Mouse (Mus musculus): ENCODE measurements at regions not wholly inside any gene's neighbourhood (a gene's known extent, or its start where the extent isn't known, plus 50 kb on each side); places are given as distances from the start of the nearest gene placed in this dataset.

- H3K4me2 ChIP-seq (replicated peaks; ENCODE audit: low read depth) = no peak overlapping the region
- no peaks in the 10 kb centered on the region for H3K27me3 ChIP-seq (ENCODE audit: control insufficient read depth, insufficient read depth, low read length)
- TF ChIP-seq EP300 (optimal IDR thresholded peaks at IDR 0.05) = no peak
- H3K36me3 ChIP-seq (ENCODE audit: control insufficient read depth, insufficient read depth, low read length) = no peaks in the 10 kb centered on the region
- no peak overlapping the region for H3K4me3 ChIP-seq (ENCODE audit: low read depth, low read length)
- no peak overlapping the region for H3K9ac ChIP-seq (ENCODE audit: low read length)
- H3K4me1 ChIP-seq (replicated peaks; ENCODE audit: control insufficient read depth, insufficient read depth) = no peaks in the 10 kb centered on the region
- ATAC-seq (ENCODE audit: low FRiP score, low TSS enrichment) (no peak), DNase-seq (ENCODE audit: low spot score) (no peak)
- H3K9me3 ChIP-seq (ENCODE audit: control insufficient read depth, low read length) = no peaks in the 10 kb centered on the region
- H3K27ac ChIP-seq (replicated peaks) = no peak overlapping the region
These were observed 653.3 kb upstream of the Agtr1b start for GRCm38 (mm10) chr3:21020297-21020696.

DNA sequence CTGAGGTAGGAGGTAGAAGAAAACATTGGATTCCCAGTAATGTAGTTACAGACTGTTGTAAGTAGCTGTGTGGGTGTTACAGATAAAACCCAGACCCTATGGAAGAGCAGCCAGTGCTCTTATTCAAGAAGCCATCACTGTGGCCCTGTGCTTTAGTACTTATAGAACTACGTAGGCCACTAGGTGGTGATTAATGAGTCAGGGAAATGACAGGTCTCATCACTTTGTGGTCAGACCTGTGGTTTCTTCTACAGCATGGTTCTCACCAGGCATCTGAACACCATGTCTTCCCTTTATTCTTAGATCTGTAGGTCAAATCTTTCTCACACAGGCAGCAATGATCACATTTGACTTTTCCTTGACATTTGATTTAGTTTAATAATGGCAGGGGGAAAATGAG lies 642.7 kb upstream of the Agtr1b start:
- no peaks in the 10 kb centered on the region for H3K4me1 ChIP-seq (replicated peaks; ENCODE audit: control insufficient read depth, insufficient read depth)
- ATAC-seq (ENCODE audit: low FRiP score, low TSS enrichment) (no peak), DNase-seq (ENCODE audit: low spot score) (no peak)
- H3K36me3 ChIP-seq (ENCODE audit: control insufficient read depth, insufficient read depth, low read length) = no peaks in the 10 kb centered on the region
- no peak overlapping the region for H3K4me3 ChIP-seq (ENCODE audit: low read depth, low read length)
- 80% methylated on average over 1 of the region's 1 CpGs for WGBS
- no peaks in the 10 kb centered on the region for H3K27me3 ChIP-seq (ENCODE audit: control insufficient read depth, insufficient read depth, low read length)
- H3K4me2 ChIP-seq (replicated peaks; ENCODE audit: low read depth) = no peak overlapping the region
- TF ChIP-seq EP300 (optimal IDR thresholded peaks at IDR 0.05) (no peak), CTCF (IDR thresholded peaks at IDR 0.05; ENCODE audit: low read depth) (no peak)
- no peaks in the 10 kb centered on the region for H3K9me3 ChIP-seq (ENCODE audit: control insufficient read depth, low read length)
- H3K27ac ChIP-seq (replicated peaks) = no peak overlapping the region
- H3K9ac ChIP-seq (ENCODE audit: low read length) = no peak overlapping the region

DNA sequence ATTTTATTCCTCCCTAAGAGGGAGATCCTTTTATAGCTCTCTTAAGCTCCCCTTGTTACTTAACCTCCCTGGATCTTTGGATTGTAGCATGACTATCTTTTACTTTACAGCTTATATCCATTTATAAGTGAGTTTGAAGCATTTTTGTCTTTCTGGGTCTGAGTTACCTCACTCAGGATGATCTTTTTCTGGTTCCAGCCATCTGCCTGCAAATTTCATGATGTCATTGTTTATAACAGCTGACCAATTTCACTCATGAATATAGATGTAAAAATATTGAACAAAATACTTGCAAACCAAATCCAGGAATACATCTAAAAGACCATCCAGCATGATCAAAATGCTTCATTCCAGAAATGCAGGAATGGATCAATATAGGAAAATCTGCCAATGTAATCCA lies 631.3 kb upstream of the Agtr1b start:
- Histone ChIP-seq H3K4me2 (replicated peaks; ENCODE audit: low read depth) (no peak overlapping the region), H3K4me3 (ENCODE audit: low read depth, low read length) (no peak overlapping the region), H3K27me3 (ENCODE audit: control insufficient read depth, insufficient read depth, low read length) (no peaks in the 10 kb centered on the region), H3K4me1 (replicated peaks; ENCODE audit: control insufficient read depth, insufficient read depth) (no peaks in the 10 kb centered on the region), H3K9ac (ENCODE audit: low read length) (no peak overlapping the region), H3K36me3 (ENCODE audit: control insufficient read depth, insufficient read depth, low read length) (no peaks in the 10 kb centered on the region), H3K9me3 (ENCODE audit: control insufficient read depth, low read length) (no peaks in the 10 kb centered on the region), H3K27ac (replicated peaks) (no peak overlapping the region)
- TF ChIP-seq CTCF (IDR thresholded peaks at IDR 0.05; ENCODE audit: low read depth) (no peak), EP300 (optimal IDR thresholded peaks at IDR 0.05) (no peak)
- DNase-seq (ENCODE audit: low spot score) = no peak
- ATAC-seq (ENCODE audit: low FRiP score, low TSS enrichment) = no peak

DNA sequence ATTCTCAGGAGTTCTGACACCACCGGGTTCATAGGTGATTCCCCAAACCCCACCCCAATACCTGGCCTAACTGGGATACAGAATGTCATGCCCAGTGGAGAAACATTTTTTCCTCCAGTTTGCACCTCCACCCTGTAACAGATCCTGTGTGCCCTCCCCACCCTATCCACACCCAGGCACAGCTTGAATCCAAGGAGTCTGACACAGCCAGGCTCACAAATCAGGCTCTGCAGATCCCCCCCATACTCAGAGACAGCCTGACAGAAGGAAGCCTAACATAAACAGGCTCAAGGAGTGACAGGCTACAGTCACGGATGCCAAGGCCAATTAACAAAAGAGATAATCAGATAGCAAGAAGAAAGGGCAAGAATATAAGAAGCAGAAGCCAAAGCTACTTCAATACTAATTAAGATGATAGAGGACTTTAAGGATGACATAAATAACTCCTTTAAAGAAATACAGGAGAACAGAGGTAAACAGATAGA lies 622.6 kb upstream of the Agtr1b start:
- H3K27ac ChIP-seq (replicated peaks) = no peak overlapping the region
- ATAC-seq (ENCODE audit: low FRiP score, low TSS enrichment) = no peak
- H3K4me1 ChIP-seq (replicated peaks; ENCODE audit: control insufficient read depth, insufficient read depth) = no peaks in the 10 kb centered on the region
- H3K9ac ChIP-seq (ENCODE audit: low read length) = no peak overlapping the region
- no peaks in the 10 kb centered on the region for H3K9me3 ChIP-seq (ENCODE audit: control insufficient read depth, low read length)
- no peak for DNase-seq (ENCODE audit: low spot score)
- H3K4me3 ChIP-seq (ENCODE audit: low read depth, low read length) = no peak overlapping the region
- WGBS = 54% methylated on average over 2 of the region's 2 CpGs
- no peaks in the 10 kb centered on the region for H3K36me3 ChIP-seq (ENCODE audit: control insufficient read depth, insufficient read depth, low read length)
- no peak overlapping the region for H3K4me2 ChIP-seq (replicated peaks; ENCODE audit: low read depth)
- TF ChIP-seq EP300 (optimal IDR thresholded peaks at IDR 0.05) (no peak), CTCF (IDR thresholded peaks at IDR 0.05; ENCODE audit: low read depth) (no peak)
- no peaks in the 10 kb centered on the region for H3K27me3 ChIP-seq (ENCODE audit: control insufficient read depth, insufficient read depth, low read length)

GRCm38 (mm10) chr3:20986942-20987341 lies 620.0 kb upstream of the Agtr1b start:
- H3K9ac ChIP-seq (ENCODE audit: low read length) = no peak overlapping the region
- no peaks in the 10 kb centered on the region for H3K27me3 ChIP-seq (ENCODE audit: control insufficient read depth, insufficient read depth, low read length)
- H3K4me3 ChIP-seq (ENCODE audit: low read depth, low read length) = no peak overlapping the region
- DNase-seq (ENCODE audit: low spot score) = peak; percentile 21
- no peaks in the 10 kb centered on the region for H3K4me1 ChIP-seq (replicated peaks; ENCODE audit: control insufficient read depth, insufficient read depth)
- WGBS = 15% methylated on average over 1 of the region's 1 CpGs
- H3K27ac ChIP-seq (replicated peaks) = no peak overlapping the region
- ATAC-seq (ENCODE audit: low FRiP score, low TSS enrichment) = no peak
- H3K36me3 ChIP-seq (ENCODE audit: control insufficient read depth, insufficient read depth, low read length) = no peaks in the 10 kb centered on the region
- H3K4me2 ChIP-seq (replicated peaks; ENCODE audit: low read depth) = no peak overlapping the region
- TF ChIP-seq EP300 (optimal IDR thresholded peaks at IDR 0.05) (no peak), CTCF (IDR thresholded peaks at IDR 0.05; ENCODE audit: low read depth) (no peak)
- no peaks in the 10 kb centered on the region for H3K9me3 ChIP-seq (ENCODE audit: control insufficient read depth, low read length)

DNA sequence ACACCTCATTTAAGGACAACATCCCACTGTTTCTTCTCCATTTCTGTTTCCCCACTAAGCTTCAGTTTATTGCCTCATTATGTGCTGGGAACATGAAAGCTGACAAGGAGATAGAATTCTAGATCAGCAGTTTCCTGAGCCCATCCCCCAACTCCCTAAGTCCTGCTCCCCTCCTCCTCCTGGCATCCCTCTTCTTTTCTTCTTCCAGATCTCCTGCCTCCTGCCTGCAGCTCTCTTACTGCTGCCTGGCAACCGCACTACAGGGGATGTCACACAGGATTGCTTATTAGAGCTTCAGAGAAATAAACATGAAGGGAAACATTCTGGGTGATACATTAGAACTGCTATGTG lies 619.4 kb upstream of the Agtr1b start:
- no peaks in the 10 kb centered on the region for H3K36me3 ChIP-seq (ENCODE audit: control insufficient read depth, insufficient read depth, low read length)
- H3K9me3 ChIP-seq (ENCODE audit: control insufficient read depth, low read length) = no peaks in the 10 kb centered on the region
- H3K4me1 ChIP-seq (replicated peaks; ENCODE audit: control insufficient read depth, insufficient read depth) = no peaks in the 10 kb centered on the region
- no peaks in the 10 kb centered on the region for H3K27me3 ChIP-seq (ENCODE audit: control insufficient read depth, insufficient read depth, low read length)
- H3K4me3 ChIP-seq (ENCODE audit: low read depth, low read length) = no peak overlapping the region
- DNase-seq (ENCODE audit: low spot score) = no peak
- H3K4me2 ChIP-seq (replicated peaks; ENCODE audit: low read depth) = no peak overlapping the region
- H3K27ac ChIP-seq (replicated peaks) = no peak overlapping the region
- no peak for TF ChIP-seq CTCF (IDR thresholded peaks at IDR 0.05; ENCODE audit: low read depth)
- TF ChIP-seq EP300 (optimal IDR thresholded peaks at IDR 0.05) = no peak
- no peak overlapping the region for H3K9ac ChIP-seq (ENCODE audit: low read length)
- WGBS = 30% methylated on average over 1 of the region's 1 CpGs
- ATAC-seq (ENCODE audit: low FRiP score, low TSS enrichment) = no peak

Measured in stomach, postnatal 0 days (tissue).